Mouse (Mus musculus): ENCODE data around the gene Tdo2. TPM values are rescaled to one million over a fixed set of nuclear protein-coding genes. Genes with fewer than 3 reads are reported as not detected.

Tdo2 gene
- total RNA-seq, 1 experiment: not detected

- TF ChIP-seq MAFK (IDR thresholded peaks at IDR 0.05; ENCODE audit: insufficient read depth, low read depth, low read length) (no peak), CHD2 (IDR thresholded peaks at IDR 0.05; ENCODE audit: low read depth, low read length) (no peak), ZNF384 (IDR thresholded peaks at IDR 0.05; ENCODE audit: low read depth, low read length) (no peak), HCFC1 (IDR thresholded peaks at IDR 0.05; ENCODE audit: borderline replicate concordance, insufficient read depth, low read length) (no peak), ZC3H11A (IDR thresholded peaks at IDR 0.05; ENCODE audit: borderline replicate concordance, low read depth, low read length) (no peak)
- in situ Hi-C loops (cut with MboI; ENCODE audit: low sequenced_read_pairs in 2 of 2, unreplicated experiment in 2 of 2): no loop called here
- Histone ChIP-seq H3K4me3 (ENCODE audit: insufficient read depth in 1 of 2, low read depth in 1 of 2, low read length in 2 of 2, poor library complexity in 1 of 2, severe bottlenecking in 1 of 2) (no peak overlapping the region), H3K27ac (ENCODE audit: insufficient read depth, low read depth, low read length, poor library complexity, severe bottlenecking) (no peak overlapping the region), H3K4me1 (ENCODE audit: control insufficient read depth in 2 of 2, insufficient read depth in 2 of 2, low read length in 2 of 2, poor library complexity in 1 of 2) (no peaks in the 10 kb centered on the region), H3K36me3 (ENCODE audit: control insufficient read depth, insufficient read depth, low read length, poor library complexity, severe bottlenecking) (no peaks in the 10 kb centered on the region), H3K9ac (ENCODE audit: insufficient read depth, low read depth, low read length, poor library complexity, severe bottlenecking) (no peak overlapping the region), H3K9me3 (ENCODE audit: control insufficient read depth, insufficient read depth, low read depth, low read length) (no peaks in the 10 kb centered on the region)
- DNase-seq (ENCODE audit: low read depth, low spot score): no peak
These were observed 5.6 kb upstream of the Tdo2 start for GRCm38 (mm10) chr3:81981576-81981975.

DNA sequence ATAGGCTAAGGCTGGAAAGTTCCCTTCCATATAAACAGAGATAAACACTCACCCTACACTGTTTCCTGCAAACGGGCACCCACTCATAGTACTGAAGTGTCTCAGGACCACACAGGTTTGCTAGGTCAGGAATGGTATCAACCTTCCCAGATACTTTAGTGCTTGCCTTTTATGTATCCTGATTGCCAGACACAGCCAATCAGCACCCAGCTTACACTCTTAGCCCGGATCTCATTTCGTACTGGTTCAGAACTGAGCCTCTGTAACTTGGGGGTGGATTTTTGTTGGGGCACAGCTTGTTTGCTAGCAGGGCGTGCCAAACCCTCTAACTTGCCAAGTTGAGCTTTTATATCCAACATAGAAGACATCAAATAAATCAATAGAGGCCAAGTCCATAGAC, 395 bp downstream of the Tdo2 start:
- Histone ChIP-seq H3K36me3 (ENCODE audit: control insufficient read depth, insufficient read depth, low read length, poor library complexity, severe bottlenecking) (no peaks in the 10 kb centered on the region), H3K9ac (ENCODE audit: insufficient read depth, low read depth, low read length, poor library complexity, severe bottlenecking) (no peak overlapping the region), H3K9me3 (ENCODE audit: control insufficient read depth, insufficient read depth, low read depth, low read length) (no peaks in the 10 kb centered on the region), H3K4me3 (ENCODE audit: insufficient read depth in 1 of 2, low read depth in 1 of 2, low read length in 2 of 2, poor library complexity in 1 of 2, severe bottlenecking in 1 of 2) (no peak overlapping the region), H3K4me1 (ENCODE audit: control insufficient read depth in 2 of 2, insufficient read depth in 2 of 2, low read length in 2 of 2, poor library complexity in 1 of 2) (no peaks in the 10 kb centered on the region), H3K27ac (ENCODE audit: insufficient read depth, low read depth, low read length, poor library complexity, severe bottlenecking) (no peak overlapping the region)
- in situ Hi-C loops (cut with MboI; ENCODE audit: low sequenced_read_pairs in 2 of 2, unreplicated experiment in 2 of 2): no loop called here
- no peak for DNase-seq (ENCODE audit: low read depth, low spot score)
- TF ChIP-seq ZNF384 (IDR thresholded peaks at IDR 0.05; ENCODE audit: low read depth, low read length): no peak
- no peak for TF ChIP-seq MAFK (IDR thresholded peaks at IDR 0.05; ENCODE audit: insufficient read depth, low read depth, low read length)
- TF ChIP-seq CHD2 (IDR thresholded peaks at IDR 0.05; ENCODE audit: low read depth, low read length): no peak
- TF ChIP-seq ZC3H11A (IDR thresholded peaks at IDR 0.05; ENCODE audit: borderline replicate concordance, low read depth, low read length): no peak
- no peak for TF ChIP-seq HCFC1 (IDR thresholded peaks at IDR 0.05; ENCODE audit: borderline replicate concordance, insufficient read depth, low read length)

GRCm38 (mm10) chr3:81964596-81964995, 11.4 kb downstream of the Tdo2 start:
- Histone ChIP-seq H3K4me3 (ENCODE audit: insufficient read depth in 1 of 2, low read depth in 1 of 2, low read length in 2 of 2, poor library complexity in 1 of 2, severe bottlenecking in 1 of 2) (no peak overlapping the region), H3K9ac (ENCODE audit: insufficient read depth, low read depth, low read length, poor library complexity, severe bottlenecking) (no peak overlapping the region), H3K27ac (ENCODE audit: insufficient read depth, low read depth, low read length, poor library complexity, severe bottlenecking) (no peak overlapping the region), H3K4me1 (ENCODE audit: control insufficient read depth in 2 of 2, insufficient read depth in 2 of 2, low read length in 2 of 2, poor library complexity in 1 of 2) (no peaks in the 10 kb centered on the region), H3K36me3 (ENCODE audit: control insufficient read depth, insufficient read depth, low read length, poor library complexity, severe bottlenecking) (no peaks in the 10 kb centered on the region), H3K9me3 (ENCODE audit: control insufficient read depth, insufficient read depth, low read depth, low read length) (no peaks in the 10 kb centered on the region)
- TF ChIP-seq ZNF384 (IDR thresholded peaks at IDR 0.05; ENCODE audit: low read depth, low read length) (no peak), HCFC1 (IDR thresholded peaks at IDR 0.05; ENCODE audit: borderline replicate concordance, insufficient read depth, low read length) (no peak), MAFK (IDR thresholded peaks at IDR 0.05; ENCODE audit: insufficient read depth, low read depth, low read length) (no peak), CHD2 (IDR thresholded peaks at IDR 0.05; ENCODE audit: low read depth, low read length) (no peak), ZC3H11A (IDR thresholded peaks at IDR 0.05; ENCODE audit: borderline replicate concordance, low read depth, low read length) (no peak)
- no peak for DNase-seq (ENCODE audit: low read depth, low spot score)
- in situ Hi-C loops (cut with MboI; ENCODE audit: low sequenced_read_pairs in 2 of 2, unreplicated experiment in 2 of 2): no loop called here

DNA sequence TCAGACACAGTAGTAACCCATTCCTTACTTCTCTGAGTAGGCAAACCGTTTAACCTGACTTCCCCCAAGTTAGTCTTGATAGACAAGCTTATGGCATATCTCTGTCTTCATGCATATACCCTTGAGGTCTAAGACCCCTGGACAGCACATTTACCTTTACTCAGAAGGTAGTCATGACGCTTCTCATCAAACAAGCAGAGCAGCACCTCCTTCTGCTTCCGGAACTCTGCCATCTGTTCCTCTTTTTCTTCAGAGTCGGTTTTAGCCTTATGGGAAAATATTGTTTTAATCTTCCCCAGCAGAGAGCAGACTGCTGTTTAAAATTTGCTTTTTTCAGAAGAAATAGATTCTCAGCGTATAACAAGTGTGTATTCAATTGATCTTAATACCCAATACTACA, 12.2 kb downstream of the Tdo2 start:
- DNase-seq (ENCODE audit: low read depth, low spot score): no peak
- H3K27ac ChIP-seq (ENCODE audit: insufficient read depth, low read depth, low read length, poor library complexity, severe bottlenecking): no peak overlapping the region
- no peaks in the 10 kb centered on the region for H3K36me3 ChIP-seq (ENCODE audit: control insufficient read depth, insufficient read depth, low read length, poor library complexity, severe bottlenecking)
- no peak overlapping the region for H3K4me3 ChIP-seq (ENCODE audit: insufficient read depth in 1 of 2, low read depth in 1 of 2, low read length in 2 of 2, poor library complexity in 1 of 2, severe bottlenecking in 1 of 2)
- TF ChIP-seq CHD2 (IDR thresholded peaks at IDR 0.05; ENCODE audit: low read depth, low read length) (no peak), MAFK (IDR thresholded peaks at IDR 0.05; ENCODE audit: insufficient read depth, low read depth, low read length) (no peak), ZC3H11A (IDR thresholded peaks at IDR 0.05; ENCODE audit: borderline replicate concordance, low read depth, low read length) (no peak), HCFC1 (IDR thresholded peaks at IDR 0.05; ENCODE audit: borderline replicate concordance, insufficient read depth, low read length) (no peak), ZNF384 (IDR thresholded peaks at IDR 0.05; ENCODE audit: low read depth, low read length) (no peak)
- H3K4me1 ChIP-seq (ENCODE audit: control insufficient read depth in 2 of 2, insufficient read depth in 2 of 2, low read length in 2 of 2, poor library complexity in 1 of 2): no peaks in the 10 kb centered on the region
- in situ Hi-C loops (cut with MboI; ENCODE audit: low sequenced_read_pairs in 2 of 2, unreplicated experiment in 2 of 2): no loop called here
- no peaks in the 10 kb centered on the region for H3K9me3 ChIP-seq (ENCODE audit: control insufficient read depth, insufficient read depth, low read depth, low read length)
- no peak overlapping the region for H3K9ac ChIP-seq (ENCODE audit: insufficient read depth, low read depth, low read length, poor library complexity, severe bottlenecking)

DNA sequence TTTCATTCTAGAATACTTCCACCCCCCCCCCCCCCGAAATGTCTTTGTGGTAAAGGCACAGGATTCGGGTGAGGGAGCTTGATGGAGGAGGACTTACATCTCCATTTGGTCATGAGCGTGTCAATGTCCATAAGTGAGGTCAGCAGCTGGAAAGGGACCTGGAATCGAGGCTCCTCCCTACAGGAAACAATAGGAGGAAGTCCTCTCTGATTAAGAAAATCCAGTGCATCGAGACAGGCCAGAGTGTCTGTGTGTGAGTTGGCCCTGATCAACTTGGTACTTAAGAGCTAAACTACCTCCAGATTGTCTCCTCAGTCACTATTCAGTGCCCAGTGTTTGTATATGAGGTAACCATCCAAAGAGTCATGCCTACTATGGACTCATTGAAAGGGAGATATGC, 14.7 kb downstream of the Tdo2 start:
- H3K36me3 ChIP-seq (ENCODE audit: control insufficient read depth, insufficient read depth, low read length, poor library complexity, severe bottlenecking): no peaks in the 10 kb centered on the region
- in situ Hi-C loops (cut with MboI; ENCODE audit: low sequenced_read_pairs in 2 of 2, unreplicated experiment in 2 of 2): no loop called here
- H3K4me3 ChIP-seq (ENCODE audit: insufficient read depth in 1 of 2, low read depth in 1 of 2, low read length in 2 of 2, poor library complexity in 1 of 2, severe bottlenecking in 1 of 2): no peak overlapping the region
- DNase-seq (ENCODE audit: low read depth, low spot score): no peak
- TF ChIP-seq HCFC1 (IDR thresholded peaks at IDR 0.05; ENCODE audit: borderline replicate concordance, insufficient read depth, low read length): no peak
- TF ChIP-seq ZNF384 (IDR thresholded peaks at IDR 0.05; ENCODE audit: low read depth, low read length): no peak
- TF ChIP-seq ZC3H11A (IDR thresholded peaks at IDR 0.05; ENCODE audit: borderline replicate concordance, low read depth, low read length): no peak
- H3K27ac ChIP-seq (ENCODE audit: insufficient read depth, low read depth, low read length, poor library complexity, severe bottlenecking): no peak overlapping the region
- no peaks in the 10 kb centered on the region for H3K9me3 ChIP-seq (ENCODE audit: control insufficient read depth, insufficient read depth, low read depth, low read length)
- H3K9ac ChIP-seq (ENCODE audit: insufficient read depth, low read depth, low read length, poor library complexity, severe bottlenecking): no peak overlapping the region
- no peaks in the 10 kb centered on the region for H3K4me1 ChIP-seq (ENCODE audit: control insufficient read depth in 2 of 2, insufficient read depth in 2 of 2, low read length in 2 of 2, poor library complexity in 1 of 2)
